Mouse (Mus musculus) intestine, embryonic 15.5 days (tissue): Measurements from ENCODE around the gene Kitl. TPM values are rescaled to one million over a fixed set of nuclear protein-coding genes. Genes with fewer than 3 reads are reported as not detected.

Experiments used
- ATAC-seq: fragments of 200-750 bp; cut with Nextera tagmentation; 2 replicates; pipeline ENCODE4 v1.8.0; 2017; ENCODE audit warnings: moderate TSS enrichment, moderate library complexity
- H3K27ac ChIP-seq: fragments of 300-500 bp; sonication (generic); 2 replicates; pipeline ENCODE4 v1.5.1; 2015; ENCODE audit warnings: mild to moderate bottlenecking, inconsistent platforms
- H3K27me3 ChIP-seq: fragments of 300-500 bp; sonication (generic); replicated peaks from 2 replicates; pipeline ENCODE4 v1.6.1; 2015; ENCODE audit warnings: inconsistent platforms
- H3K36me3 ChIP-seq: fragments of 300-500 bp; sonication (generic); 2 replicates; pipeline ENCODE4 v1.6.1; 2015; ENCODE audit warnings: inconsistent platforms
- H3K4me1 ChIP-seq: fragments of 300-500 bp; sonication (generic); replicated peaks from 2 replicates; pipeline ENCODE4 v1.6.1; 2015; ENCODE audit warnings: inconsistent platforms
- H3K4me2 ChIP-seq: fragments of 300-500 bp; sonication (generic); replicated peaks from 2 replicates; pipeline ENCODE4 v1.6.1; 2015; ENCODE audit warnings: mild to moderate bottlenecking, inconsistent platforms
- H3K4me3 ChIP-seq: fragments of 300-500 bp; sonication (generic); replicated peaks from 2 replicates; pipeline ENCODE4 v1.5.1; 2015; ENCODE audit warnings: inconsistent platforms
- H3K9ac ChIP-seq: fragments of 300-500 bp; sonication (generic); 2 replicates; pipeline ENCODE4 v1.6.1; 2015; ENCODE audit warnings: inconsistent platforms
- H3K9me3 ChIP-seq: fragments of 300-500 bp; sonication (generic); 2 replicates; pipeline ENCODE4 v1.6.1; 2016; ENCODE audit warnings: inconsistent platforms
- WGBS: fragments of 180-500 bp; shearing (Covaris S2); methylation state at CpG from one replicate; pipeline ENCODE4 v1.1.7; 2015; 5-methylcytosine and 5-hydroxymethylcytosine counted together
- polyA plus RNA-seq: library from polyadenylated mRNA; unstranded; fragments of >200 nt; fragmentation: Nextera tagmentation; extraction: Ambion mirVana; gene quantifications from 2 replicates; pipeline ENCODE4 v1.2.1, GENCODE M21; 2015

Gene Kitl
- polyA plus RNA-seq, 1 experiment from 2014 or later = 32.7 TPM

- H3K36me3 ChIP-seq = no peaks in the 10 kb centered on the region
- H3K9me3 ChIP-seq = no peaks in the 10 kb centered on the region
- no peaks in the 10 kb centered on the region for H3K27me3 ChIP-seq
- no peak overlapping the region for H3K4me3 ChIP-seq
- no peak overlapping the region for H3K9ac ChIP-seq
- H3K4me1 ChIP-seq = no peaks in the 10 kb centered on the region
- no peak overlapping the region for H3K27ac ChIP-seq
- WGBS = 40% methylated on average over 1 of the region's 1 CpGs
- no peak for ATAC-seq
- H3K4me2 ChIP-seq = no peak overlapping the region
Observed at GRCm38 (mm10) chr10:100057106-100057623, 41.7 kb downstream of the Kitl start.

GRCm38 (mm10) chr10:100059356-100059755 is 43.9 kb downstream of the Kitl start:
- Histone ChIP-seq H3K27ac (no peak overlapping the region), H3K4me1 (no peaks in the 10 kb centered on the region), H3K36me3 (no peaks in the 10 kb centered on the region), H3K9me3 (no peaks in the 10 kb centered on the region), H3K9ac (no peak overlapping the region), H3K27me3 (no peaks in the 10 kb centered on the region), H3K4me2 (no peak overlapping the region), H3K4me3 (no peak overlapping the region)
- 89% methylated on average over 4 of the region's 4 CpGs for WGBS
- ATAC-seq = no peak

GRCm38 (mm10) chr10:100065529-100066301 is 50.3 kb downstream of the Kitl start:
- Histone ChIP-seq H3K27me3 (no peaks in the 10 kb centered on the region), H3K4me1 (no peaks in the 10 kb centered on the region), H3K9ac (no peak overlapping the region), H3K36me3 (no peaks in the 10 kb centered on the region), H3K9me3 (no peaks in the 10 kb centered on the region), H3K27ac (no peak overlapping the region), H3K4me3 (no peak overlapping the region), H3K4me2 (no peak overlapping the region)
- WGBS = 62% methylated on average over 12 of the region's 12 CpGs
- no peak for ATAC-seq

- Histone ChIP-seq H3K4me2 (no peak overlapping the region), H3K27ac (no peak overlapping the region), H3K27me3 (no peaks in the 10 kb centered on the region), H3K9me3 (no peaks in the 10 kb centered on the region), H3K4me3 (no peak overlapping the region), H3K9ac (no peak overlapping the region), H3K4me1 (no peaks in the 10 kb centered on the region), H3K36me3 (no peaks in the 10 kb centered on the region)
- no peak for ATAC-seq
- 81% methylated on average over 7 of the region's 7 CpGs for WGBS
Observed at GRCm38 (mm10) chr10:100066374-100066773, 50.9 kb downstream of the Kitl start.

GRCm38 (mm10) chr10:100072641-100073040 is 57.2 kb downstream of the Kitl start:
- no peak for ATAC-seq
- 39% methylated on average over 1 of the region's 1 CpGs for WGBS
- no peaks in the 10 kb centered on the region for H3K36me3 ChIP-seq
- no peaks in the 10 kb centered on the region for H3K27me3 ChIP-seq
- no peaks in the 10 kb centered on the region for H3K9me3 ChIP-seq
- H3K27ac ChIP-seq = no peak overlapping the region
- H3K4me1 ChIP-seq = no peaks in the 10 kb centered on the region
- H3K4me2 ChIP-seq = no peak overlapping the region
- H3K4me3 ChIP-seq = no peak overlapping the region
- H3K9ac ChIP-seq = no peak overlapping the region

- H3K4me1 ChIP-seq = no peaks in the 10 kb centered on the region
- no peaks in the 10 kb centered on the region for H3K36me3 ChIP-seq
- ATAC-seq = no peak
- no peak overlapping the region for H3K27ac ChIP-seq
- H3K4me3 ChIP-seq = no peak overlapping the region
- no peaks in the 10 kb centered on the region for H3K27me3 ChIP-seq
- no peaks in the 10 kb centered on the region for H3K9me3 ChIP-seq
- no peak overlapping the region for H3K9ac ChIP-seq
- H3K4me2 ChIP-seq = no peak overlapping the region
Observed at GRCm38 (mm10) chr10:100073092-100073491, 57.7 kb downstream of the Kitl start.

- no peaks in the 10 kb centered on the region for H3K4me1 ChIP-seq
- no peaks in the 10 kb centered on the region for H3K27me3 ChIP-seq
- H3K4me3 ChIP-seq = no peak overlapping the region
- no peak overlapping the region for H3K4me2 ChIP-seq
- WGBS = 27% methylated on average over 3 of the region's 3 CpGs
- H3K9me3 ChIP-seq = no peaks in the 10 kb centered on the region
- H3K36me3 ChIP-seq = no peaks in the 10 kb centered on the region
- no peak for ATAC-seq
- no peak overlapping the region for H3K9ac ChIP-seq
- H3K27ac ChIP-seq = no peak overlapping the region
Observed at GRCm38 (mm10) chr10:100101115-100101514, 85.7 kb downstream of the Kitl start.

- Histone ChIP-seq H3K9me3 (no peaks in the 10 kb centered on the region), H3K4me3 (no peak overlapping the region), H3K27ac (no peak overlapping the region), H3K4me2 (no peak overlapping the region), H3K27me3 (no peaks in the 10 kb centered on the region), H3K36me3 (no peaks in the 10 kb centered on the region), H3K9ac (no peak overlapping the region), H3K4me1 (no peaks in the 10 kb centered on the region)
- ATAC-seq = no peak
- 59% methylated on average over 7 of the region's 7 CpGs for WGBS
Observed at GRCm38 (mm10) chr10:100111209-100111608, 95.8 kb downstream of the Kitl start.

GRCm38 (mm10) chr10:100115570-100115969 is 100.1 kb downstream of the Kitl start:
- Histone ChIP-seq H3K27ac (no peak overlapping the region), H3K27me3 (no peaks in the 10 kb centered on the region), H3K4me1 (no peaks in the 10 kb centered on the region), H3K9ac (no peak overlapping the region), H3K4me2 (no peak overlapping the region), H3K4me3 (no peak overlapping the region), H3K9me3 (no peaks in the 10 kb centered on the region), H3K36me3 (no peaks in the 10 kb centered on the region)
- no peak for ATAC-seq
- 83% methylated on average over 2 of the region's 2 CpGs for WGBS

GRCm38 (mm10) chr10:100124452-100124851 is 109.0 kb downstream of the Kitl start:
- Histone ChIP-seq H3K27ac (no peak overlapping the region), H3K4me1 (no peaks in the 10 kb centered on the region), H3K27me3 (no peaks in the 10 kb centered on the region), H3K4me2 (no peak overlapping the region), H3K36me3 (no peaks in the 10 kb centered on the region), H3K4me3 (no peak overlapping the region), H3K9me3 (no peaks in the 10 kb centered on the region), H3K9ac (no peak overlapping the region)
- 49% methylated on average over 5 of the region's 5 CpGs for WGBS
- ATAC-seq = no peak

- Histone ChIP-seq H3K4me3 (no peak overlapping the region), H3K9ac (no peak overlapping the region), H3K9me3 (no peaks in the 10 kb centered on the region), H3K4me1 (no peaks in the 10 kb centered on the region), H3K27ac (no peak overlapping the region), H3K27me3 (no peaks in the 10 kb centered on the region), H3K36me3 (no peaks in the 10 kb centered on the region), H3K4me2 (no peak overlapping the region)
- 67% methylated on average over 23 of the region's 23 CpGs for WGBS
- no peak for ATAC-seq
Observed at GRCm38 (mm10) chr10:100127837-100128743, 112.7 kb downstream of the Kitl start.

GRCm38 (mm10) chr10:100131657-100132056 is 116.2 kb downstream of the Kitl start:
- Histone ChIP-seq H3K4me3 (no peak overlapping the region), H3K9ac (no peak overlapping the region), H3K4me2 (no peak overlapping the region), H3K27me3 (no peaks in the 10 kb centered on the region), H3K4me1 (no peaks in the 10 kb centered on the region), H3K9me3 (no peaks in the 10 kb centered on the region), H3K27ac (no peak overlapping the region), H3K36me3 (no peaks in the 10 kb centered on the region)
- WGBS = 69% methylated on average over 4 of the region's 4 CpGs
- ATAC-seq = no peak
